Mouse (Mus musculus) heart, adult 2 months (tissue): ENCODE measurements around the gene Ppm1d.

Experiments used
- CTCF ChIP-seq: fragments of 200-600 bp; IDR thresholded peaks from 2 replicates; pipeline ENCODE4 v1.8.1; 2022; ENCODE audit warnings: antibody characterized with exemption, mild to moderate bottlenecking, moderate library complexity
- EP300 ChIP-seq: fragments of 200-500 bp; IDR thresholded peaks from 2 replicates; pipeline ENCODE4 v1.6.1; 2011; ENCODE audit warnings: low read depth, low read length, control low read depth; ENCODE audit not compliant: insufficient read depth
- POLR2A ChIP-seq: fragments of 200-500 bp; IDR thresholded peaks from 2 replicates; pipeline ENCODE4 v1.6.1; 2011; ENCODE audit warnings: mild to moderate bottlenecking, low read depth, low read length, control low read depth; ENCODE audit not compliant: insufficient read depth

DNA sequence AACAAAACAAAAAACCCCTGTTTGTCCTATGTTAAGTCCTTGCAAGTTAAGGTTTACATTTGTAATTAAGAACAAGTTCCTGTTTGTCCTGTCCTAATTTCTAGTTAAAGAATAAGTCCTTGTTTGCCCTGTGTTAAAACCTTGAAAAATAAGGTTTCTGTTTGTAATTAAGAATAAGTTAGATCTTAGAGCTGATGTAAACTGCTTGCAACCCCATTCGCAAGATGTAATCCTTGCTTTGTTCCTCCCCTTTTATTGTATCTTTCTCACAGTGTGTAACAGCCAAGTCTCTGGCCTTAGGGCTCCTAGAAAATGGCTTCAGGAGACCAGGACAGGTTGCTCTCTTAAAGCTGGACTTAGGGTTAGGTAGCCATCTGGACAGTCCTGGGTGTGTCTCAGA, 43.7 kb upstream of the Ppm1d start:
- TF ChIP-seq CTCF (no peak), POLR2A (no peak), EP300 (no peak)
